Mouse (Mus musculus) urinary bladder, adult 18-20 months (tissue): Measurements from ENCODE around the gene Fam83f.

Source experiments
- DNase-seq, 2 experiments: peaks; one replicate each; pipeline ENCODE4 v3.0.0; 2022; ENCODE audit warnings: low spot score in 2 of 2, mixed read lengths in 2 of 2

Gene Fam83f

DNA sequence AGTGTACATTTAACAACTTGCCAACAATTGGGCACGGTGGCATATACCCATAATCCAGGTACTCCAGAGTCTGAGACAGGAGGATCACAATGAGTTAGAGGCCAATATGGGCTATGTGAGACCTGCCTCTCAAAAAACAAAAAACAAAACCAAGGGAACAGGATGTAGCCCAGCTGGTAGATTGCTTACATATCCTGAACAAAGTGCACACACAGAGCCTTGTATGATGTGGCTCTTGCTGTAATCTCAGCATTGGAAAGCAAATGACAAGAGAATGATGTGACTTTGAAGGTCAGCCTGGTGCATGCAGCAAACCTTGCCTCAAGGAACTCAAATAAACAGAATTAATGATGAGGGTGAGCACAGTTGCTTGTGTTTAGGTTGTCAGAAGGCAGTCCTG lies 70.2 kb downstream of the Fam83f start:
- DNase-seq: no peak

DNA sequence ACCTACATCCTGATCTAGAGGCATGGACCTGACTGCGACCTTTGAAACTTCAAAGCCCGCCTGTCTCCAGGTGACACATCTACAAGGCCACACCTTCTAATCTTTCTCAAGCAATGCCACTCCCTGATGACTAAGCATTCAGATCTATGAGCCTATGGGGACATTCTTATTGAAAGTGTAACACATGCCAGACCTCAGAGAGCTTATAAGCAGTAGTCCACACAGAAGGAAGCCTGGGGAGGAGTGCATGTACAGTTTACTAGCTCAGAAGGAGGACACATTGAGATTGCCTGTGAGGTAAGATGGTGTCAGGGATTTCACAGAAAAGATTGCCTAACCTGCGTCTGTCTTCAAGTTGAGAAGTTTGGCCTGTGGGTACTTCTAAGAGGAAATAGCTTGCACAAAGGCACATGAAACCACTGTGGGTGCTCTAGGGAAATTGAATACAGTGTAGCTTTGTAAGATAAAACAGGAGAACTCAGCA lies 71.4 kb downstream of the Fam83f start:
- DNase-seq: no peak

DNA sequence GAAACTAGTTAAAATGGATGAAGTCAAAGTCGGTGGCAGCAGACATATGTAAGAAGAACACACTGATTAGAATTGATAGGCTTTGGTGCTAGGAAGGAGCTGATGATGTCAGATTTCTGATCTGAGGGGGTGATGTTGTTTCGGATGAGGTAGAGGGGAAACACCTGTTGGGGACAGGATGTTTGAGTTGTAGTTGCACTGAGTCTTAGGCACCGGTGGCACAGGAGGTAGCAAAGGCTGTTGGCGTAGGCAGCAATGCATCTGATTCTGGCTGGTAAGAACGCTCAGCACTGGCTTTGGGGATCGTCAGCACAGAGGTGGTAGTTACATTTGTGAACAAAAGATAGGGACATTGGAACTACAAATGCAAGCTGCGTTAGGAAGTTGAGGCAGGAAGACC lies 72.0 kb downstream of the Fam83f start:
- no peak for DNase-seq

DNA sequence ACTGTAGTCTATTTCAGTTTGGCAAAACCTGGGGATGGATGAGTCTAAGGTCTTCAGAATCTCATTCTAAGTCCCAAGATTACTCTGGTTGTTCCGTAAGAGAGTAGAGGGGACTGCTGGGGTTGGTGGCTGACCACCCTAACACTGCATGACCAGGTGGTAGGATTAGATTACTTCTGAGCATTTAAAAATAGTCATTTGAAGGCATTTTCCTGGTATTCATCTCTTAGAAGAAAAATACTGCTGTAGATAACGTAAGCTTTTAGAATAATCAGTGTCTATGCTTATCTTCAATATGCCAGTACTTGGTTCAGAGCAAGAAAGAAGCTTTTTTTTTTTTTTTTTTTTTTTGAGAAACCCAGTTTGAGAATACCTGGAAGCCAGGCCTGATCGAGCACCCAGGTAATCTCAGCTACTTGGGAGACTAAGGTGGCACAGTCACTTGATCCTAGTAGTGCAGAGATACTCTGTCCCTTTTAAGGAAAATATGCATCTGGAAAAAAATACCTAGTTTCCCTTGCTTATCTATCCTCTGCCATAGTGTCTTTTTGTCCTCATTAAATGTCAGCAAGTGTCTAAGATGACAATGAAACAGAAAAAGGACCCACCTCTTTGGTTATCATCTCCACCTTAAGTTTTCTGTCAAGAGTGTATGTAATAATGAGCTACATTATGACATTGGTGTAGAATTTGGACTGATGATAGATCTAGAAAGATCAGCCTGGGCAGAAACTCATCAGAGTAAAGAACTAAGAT lies 73.2 kb downstream of the Fam83f start:
- DNase-seq: no peak

DNA sequence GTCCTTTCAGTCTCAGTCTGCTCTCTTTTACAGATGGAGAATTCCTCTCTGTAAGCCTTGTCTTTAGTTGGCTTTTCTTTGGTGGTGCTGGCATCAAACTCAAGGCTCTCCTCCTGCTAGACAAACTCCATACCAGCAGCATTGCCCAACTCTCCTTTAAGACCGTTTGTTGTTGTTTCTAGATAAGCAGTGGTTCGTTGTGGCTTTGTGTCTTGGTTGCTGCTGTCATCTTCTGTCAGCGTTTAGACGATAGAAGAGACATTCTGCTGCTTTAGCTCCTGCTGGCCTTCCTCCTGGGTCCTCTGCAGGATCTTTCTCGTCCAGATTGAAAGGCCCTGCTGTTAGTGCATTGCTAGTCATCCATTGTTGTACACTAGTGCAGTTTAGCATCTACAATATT lies 77.3 kb downstream of the Fam83f start:
- no peak for DNase-seq
